Mouse (Mus musculus): ENCODE measurements at regions not wholly inside any gene's neighbourhood (a gene's known extent, or its start where the extent isn't known, plus 50 kb on each side); places are given as distances from the start of the nearest gene placed in this dataset.

GRCm38 (mm10) chr17:4779017-4779416 is 215.1 kb upstream of the Arid1b start:
- TF ChIP-seq GATA1 (IDR thresholded peaks at IDR 0.05; ENCODE audit: borderline replicate concordance, low read length): no peak
- TF ChIP-seq FLI1 (IDR thresholded peaks at IDR 0.05; ENCODE audit: low read length): no peak
